Mouse (Mus musculus) yolk sac, embryonic 10.5 days (tissue): ENCODE data around the gene Zfpm1.
A peak's percentile ranks its signal among the peaks of the same experiment; 100 is the strongest.
"Not testable (repeated sequence)": the region's sequence is repeated elsewhere in the genome, so short reads cannot be mapped to it uniquely, and the experiment has no call there.

Experiments used
- DNase-seq: peaks from one replicate; pipeline ENCODE4 v3.0.0-alpha.2; 2017; ENCODE audit warnings: low spot score

The Zfpm1 gene

GRCm38 (mm10) chr8:122299581-122300254 is 17.8 kb downstream of the Zfpm1 start:
- no peak for DNase-seq

DNA sequence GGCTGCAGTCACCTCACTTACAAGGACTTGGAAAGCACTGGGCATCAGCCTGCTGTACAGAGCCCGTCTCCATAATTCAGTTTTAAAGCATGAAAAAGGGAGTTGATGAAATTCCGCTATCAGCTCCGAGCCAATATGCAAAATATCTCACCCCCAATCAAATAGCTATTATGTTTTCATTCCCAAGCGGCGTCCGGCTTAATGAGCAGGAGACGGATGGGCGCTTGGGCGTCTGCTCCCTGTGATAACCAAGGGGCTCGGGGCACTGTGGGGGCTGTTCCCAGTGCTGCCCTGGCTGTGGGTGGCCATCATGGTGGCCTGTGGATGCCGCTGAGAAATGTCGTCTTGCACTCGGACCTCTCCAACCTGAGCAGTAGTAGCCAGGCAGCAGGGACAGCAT is 19.1 kb downstream of the Zfpm1 start:
- DNase-seq, result no peak

DNA sequence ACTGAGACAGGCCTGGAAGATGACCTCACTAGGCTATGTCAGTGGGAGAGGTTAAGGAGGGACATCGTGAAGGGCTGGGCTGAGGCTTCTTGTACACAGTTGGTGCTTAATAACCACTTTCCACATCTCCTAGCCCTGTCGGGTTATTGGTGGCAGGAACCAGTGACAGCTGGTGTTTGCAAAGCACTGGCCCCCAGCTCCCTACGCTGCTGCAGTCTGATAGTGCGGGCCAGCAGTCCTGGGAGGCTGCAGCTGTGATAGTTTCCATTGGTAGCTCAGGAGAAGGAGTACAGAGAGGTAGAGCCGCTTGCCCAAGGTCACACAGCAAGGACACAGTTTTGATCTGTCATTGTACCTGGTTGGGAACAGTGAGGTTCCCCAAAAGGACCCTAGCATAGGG is 19.9 kb downstream of the Zfpm1 start:
- DNase-seq, result no peak

DNA sequence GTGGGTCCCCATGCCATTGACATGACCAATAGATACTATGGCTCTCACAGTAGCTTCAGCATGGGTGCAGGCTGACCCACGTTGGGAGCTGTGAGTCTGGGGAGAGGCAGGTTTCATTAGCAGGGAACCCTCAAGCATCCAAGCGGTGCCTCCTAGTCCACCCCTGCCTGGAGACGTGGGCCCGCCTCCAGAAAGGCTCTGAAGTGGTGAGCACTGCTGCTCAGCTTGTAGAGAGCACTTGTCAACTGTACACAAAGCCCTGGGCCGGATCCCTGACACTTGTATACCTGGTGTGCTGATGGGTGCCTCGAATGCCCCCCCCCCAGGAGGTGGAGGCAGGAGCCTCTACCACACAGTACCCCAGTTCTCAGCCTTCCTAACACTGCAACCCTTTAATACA is 21.5 kb downstream of the Zfpm1 start:
- no peak for DNase-seq

DNA sequence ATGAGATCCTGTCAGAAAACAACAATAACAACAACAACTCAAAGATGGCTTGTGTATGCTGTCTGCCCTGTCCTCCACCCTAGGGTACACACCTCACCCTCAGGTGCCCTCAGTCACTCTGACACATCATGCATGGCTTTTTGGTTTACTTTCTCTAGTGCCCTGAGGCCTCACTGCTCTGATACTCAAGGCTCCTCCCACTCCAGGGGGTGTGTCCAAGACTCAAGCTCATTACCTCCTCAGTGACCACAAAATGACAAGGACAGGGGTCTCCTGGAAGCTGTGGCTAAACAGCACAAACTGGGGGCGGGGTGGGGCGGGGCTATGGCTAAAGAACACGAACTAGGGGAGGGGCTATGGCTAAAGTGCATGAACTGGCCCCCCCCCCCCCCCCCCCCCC is 22.1 kb downstream of the Zfpm1 start:
- DNase-seq, result no peak

GRCm38 (mm10) chr8:122306660-122307399 is 24.9 kb downstream of the Zfpm1 start:
- DNase-seq, result no peak

DNA sequence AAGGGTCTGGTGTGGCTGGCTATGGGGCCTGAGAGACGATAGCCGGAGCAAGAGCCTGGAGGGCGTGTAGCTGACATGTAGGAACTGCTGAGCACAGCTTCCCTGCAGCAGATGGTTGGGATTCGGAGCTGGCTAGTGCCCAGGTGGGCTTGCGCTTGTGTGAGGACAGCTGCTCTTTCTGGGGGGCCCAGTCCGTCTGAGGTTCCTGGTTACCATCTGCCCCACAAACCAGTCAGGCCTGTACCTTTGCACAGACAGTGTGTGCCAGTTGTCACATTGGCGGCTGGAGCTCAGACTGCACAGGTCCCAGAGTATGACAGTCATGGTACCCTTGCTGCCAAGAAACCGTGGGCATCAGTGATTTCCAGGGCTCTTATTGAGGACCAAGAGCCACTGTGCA is 25.9 kb downstream of the Zfpm1 start:
- DNase-seq, result no peak

DNA sequence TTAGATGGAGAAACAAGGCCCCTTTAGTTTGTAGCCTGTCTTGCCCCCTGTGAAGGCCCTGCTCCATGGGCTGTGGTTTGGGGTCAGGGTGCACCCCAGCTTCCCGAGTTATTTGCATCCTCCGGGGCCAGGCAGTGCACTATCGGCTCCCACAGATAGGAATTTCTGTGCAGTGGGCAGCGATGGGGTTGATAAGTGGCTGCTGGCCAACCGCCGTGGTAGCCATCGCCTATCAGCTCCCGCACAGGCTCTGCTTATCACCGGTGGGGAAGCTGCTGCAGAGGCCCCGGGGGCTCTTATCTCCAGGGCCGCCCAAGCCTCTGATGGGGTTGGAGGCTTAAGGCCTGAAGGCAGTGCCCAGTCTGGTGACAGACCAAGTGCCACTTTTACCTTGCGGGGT is 27.3 kb downstream of the Zfpm1 start:
- DNase-seq, result no peak

DNA sequence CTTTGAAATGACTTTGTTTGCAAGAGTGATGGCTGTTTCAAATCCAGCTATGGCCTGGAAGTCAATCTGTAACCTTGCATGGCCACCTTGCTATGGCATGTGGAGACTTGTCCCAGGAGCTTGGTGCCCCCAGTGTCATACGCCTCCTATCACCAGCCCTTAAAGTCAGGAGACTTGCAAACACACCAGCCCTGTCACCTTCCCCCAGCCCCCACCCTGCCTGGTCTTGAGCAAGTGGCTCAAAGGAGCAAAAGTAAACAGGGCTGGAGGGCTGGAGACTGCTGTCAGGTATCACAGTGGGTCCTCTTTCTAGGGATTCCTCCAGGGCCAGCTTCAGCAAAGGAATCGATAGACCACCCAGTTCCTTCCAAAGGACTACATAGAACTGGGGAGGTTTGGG is 29.2 kb downstream of the Zfpm1 start:
- DNase-seq, result peak; percentile 76

- DNase-seq, result no peak
These were observed 30.6 kb downstream of the Zfpm1 start for GRCm38 (mm10) chr8:122312553-122312952.

DNA sequence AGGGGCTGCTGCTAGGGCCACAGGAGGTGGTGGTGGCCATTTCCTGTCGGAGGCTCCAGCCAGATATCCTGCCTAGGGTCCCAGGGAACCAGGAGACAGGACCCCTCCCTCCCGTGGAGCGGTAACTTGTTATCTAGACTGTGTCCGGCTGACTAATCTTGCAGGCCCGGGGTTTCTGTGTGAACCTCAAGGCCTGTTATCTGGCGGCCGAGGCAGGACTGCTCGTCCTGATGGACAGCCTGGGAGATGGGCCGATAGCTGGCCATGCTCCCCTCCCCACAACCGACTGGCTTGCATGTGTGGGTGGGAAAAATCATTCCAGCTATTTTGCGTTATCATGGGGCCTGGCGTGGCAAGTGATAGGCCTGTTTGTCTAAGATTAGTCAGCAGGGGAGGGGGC is 31.4 kb downstream of the Zfpm1 start:
- DNase-seq, result peak; percentile 66

GRCm38 (mm10) chr8:122314899-122315496 is 33.1 kb downstream of the Zfpm1 start:
- DNase-seq, result no peak

DNA sequence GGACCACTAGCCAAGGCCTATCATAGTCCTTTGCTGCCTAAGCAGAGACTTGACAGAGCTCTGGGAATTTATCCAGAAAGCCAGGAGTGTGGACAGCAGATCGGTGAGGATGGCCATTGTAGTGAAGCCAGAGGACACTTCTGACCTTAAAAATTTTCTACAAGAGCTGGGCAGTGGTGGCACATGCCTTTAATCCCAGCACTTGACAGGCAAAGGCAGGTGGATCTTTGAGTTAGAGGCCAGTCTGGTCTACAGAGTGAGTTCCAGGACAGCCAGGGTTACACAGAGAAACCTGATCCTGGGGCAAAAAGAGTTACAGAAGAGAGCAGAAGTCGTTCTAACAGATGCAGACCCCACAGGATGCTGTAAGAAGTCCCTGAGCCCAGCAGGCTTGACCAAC is 34.5 kb downstream of the Zfpm1 start:
- DNase-seq, result no peak

- no peak for DNase-seq
These were observed 36.1 kb downstream of the Zfpm1 start for GRCm38 (mm10) chr8:122317918-122318475.

GRCm38 (mm10) chr8:122319045-122319707 is 37.2 kb downstream of the Zfpm1 start:
- DNase-seq, result no peak

DNA sequence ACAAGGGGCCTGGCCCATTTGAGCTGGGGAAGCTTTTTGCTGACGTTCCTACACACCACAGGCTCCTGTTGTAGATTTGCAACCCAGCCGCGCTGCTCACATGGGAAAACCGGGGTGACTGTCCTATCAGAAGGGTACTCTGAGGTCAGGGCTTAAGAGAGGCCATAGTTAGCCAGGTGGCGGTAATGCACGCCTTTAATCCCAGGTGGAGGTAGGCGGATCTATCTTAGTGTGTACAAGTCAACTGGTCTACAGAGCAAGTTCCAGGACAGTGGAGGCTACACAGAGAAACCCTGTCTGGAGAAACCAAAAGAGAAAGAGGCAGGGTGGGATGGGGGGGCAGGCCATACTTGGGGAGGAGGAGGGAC is 37.8 kb downstream of the Zfpm1 start:
- no peak for DNase-seq

DNA sequence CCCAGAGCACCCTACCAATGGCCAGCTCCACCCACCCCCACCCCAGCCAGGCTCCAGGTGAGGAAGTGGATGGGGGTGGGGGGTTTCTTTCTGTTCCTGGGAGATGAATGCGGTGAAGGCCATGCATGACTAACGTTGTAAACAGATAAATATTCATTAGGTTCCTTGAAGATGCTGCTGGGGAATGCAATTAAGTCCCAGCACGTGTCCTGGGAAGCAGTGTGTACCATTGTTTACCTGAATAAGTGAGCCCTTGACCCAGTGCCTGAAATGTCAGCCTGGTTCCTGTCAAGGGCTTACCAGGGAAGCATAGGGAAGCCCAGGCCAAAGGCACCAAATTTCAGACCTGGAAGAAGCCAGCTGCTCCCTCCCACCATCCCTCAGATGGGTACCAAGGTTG is 38.6 kb downstream of the Zfpm1 start:
- no peak for DNase-seq

DNA sequence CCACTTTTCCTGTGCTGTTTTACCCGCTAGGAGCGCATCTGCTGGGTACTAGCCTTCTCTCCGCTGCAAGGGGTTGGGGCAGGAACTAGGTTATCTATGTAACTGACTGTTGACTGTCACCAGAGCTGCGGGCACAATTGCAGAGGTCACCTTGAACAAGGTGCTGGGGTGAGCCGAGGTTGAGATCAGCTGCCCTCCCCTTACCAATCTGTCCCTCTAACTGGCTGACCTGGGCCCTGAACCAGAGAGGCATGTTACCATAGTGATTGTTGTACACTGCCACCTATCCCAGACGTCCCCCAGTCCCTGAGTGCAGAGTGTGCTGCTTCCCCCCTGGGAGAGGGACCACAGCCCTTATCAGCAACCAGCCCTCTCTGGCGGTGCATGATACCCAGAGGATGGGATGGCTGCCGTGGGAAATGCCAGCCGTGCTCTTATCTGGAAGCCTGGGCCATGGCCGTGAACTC is 39.5 kb downstream of the Zfpm1 start:
- DNase-seq, result no peak

GRCm38 (mm10) chr8:122322126-122322525 is 40.2 kb downstream of the Zfpm1 start:
- no peak for DNase-seq

GRCm38 (mm10) chr8:122322792-122323191 is 40.9 kb downstream of the Zfpm1 start:
- DNase-seq, result peak; percentile 45

DNA sequence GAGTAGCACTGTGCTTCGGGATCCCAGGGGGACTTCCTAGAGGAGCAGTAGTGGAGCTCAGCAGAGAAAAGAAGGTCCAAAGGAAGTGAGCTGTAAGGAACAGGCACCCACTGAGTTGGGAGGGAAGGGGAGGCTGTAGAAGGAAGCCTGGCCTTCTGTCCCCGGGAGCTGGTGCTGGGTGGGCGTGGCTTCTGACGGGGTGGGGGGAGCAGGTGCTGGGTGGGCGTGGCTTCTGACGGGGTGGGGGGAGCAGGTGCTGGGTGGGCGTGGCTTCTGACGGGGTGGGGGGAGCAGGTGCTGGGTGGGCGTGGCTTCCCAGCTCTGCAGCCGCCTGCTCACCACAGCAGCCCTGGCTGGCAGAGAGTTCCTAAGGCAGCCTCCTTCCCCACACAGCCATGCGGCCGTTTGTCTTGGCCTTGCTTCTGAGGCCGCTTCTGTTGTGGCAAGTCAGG is 42.0 kb downstream of the Zfpm1 start:
- DNase-seq, result not testable (repeated sequence)

- DNase-seq, result no peak
These were observed 43.3 kb downstream of the Zfpm1 start for GRCm38 (mm10) chr8:122325196-122325595.
